Mouse (Mus musculus): ENCODE data around the gene Nkx6-1. TPM values are rescaled to one million over a fixed set of nuclear protein-coding genes. Genes with fewer than 3 reads are reported as not detected.
A peak's percentile ranks its signal among the peaks of the same experiment; 100 is the strongest.

Gene Nkx6-1
- 0.11 TPM in 1 of 2 replicates, not detected in the other for polyA plus RNA-seq (2014; fragmentation: Nextera tagmentation; extraction: Ambion mirVana)

DNA sequence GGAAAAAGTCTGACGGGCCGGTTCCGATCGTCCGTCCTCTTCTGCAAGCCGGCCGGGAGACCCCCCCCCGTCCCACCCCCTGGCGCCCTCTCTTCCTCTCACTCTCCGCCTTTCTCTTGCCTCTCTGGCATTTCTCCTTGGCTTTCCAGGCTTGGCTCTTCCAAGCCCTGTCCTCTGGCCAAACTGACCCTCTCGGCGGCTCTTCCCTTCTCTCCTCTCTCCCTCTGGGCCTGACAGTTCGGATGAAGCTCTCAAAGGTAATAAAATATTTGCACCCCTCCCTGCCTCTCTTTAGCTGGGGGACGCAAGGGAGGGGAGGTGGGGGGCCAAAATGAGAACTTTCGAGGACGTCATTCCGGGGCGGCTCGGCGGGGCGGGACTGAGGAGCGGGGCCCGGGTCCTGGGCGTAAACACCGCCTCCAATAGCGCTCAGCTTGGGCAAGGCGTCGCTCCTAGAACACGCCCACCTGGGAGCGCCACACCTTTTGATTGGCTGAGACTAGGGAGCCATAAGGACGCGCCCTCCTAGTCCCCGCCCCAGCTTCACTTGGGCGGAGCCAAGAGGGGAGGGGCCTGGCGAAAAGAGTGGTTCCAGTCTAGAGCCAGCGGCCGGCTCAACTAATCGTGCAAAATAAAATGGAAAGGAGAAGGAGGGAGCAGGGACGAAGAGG, at the start of gene Nkx6-1:
Gene Nkx6-1 (minus strand): TSS at position 52 of the 671 bp plus-strand sequence.
- Histone ChIP-seq H3K9ac (ENCODE audit: low read length) (peak within 1 kb of the TSS; percentile 4; the same call in 1 of the 2 replicates), H3K27ac (replicated peaks; ENCODE audit: low read depth, low read length) (no peak within 1 kb of the TSS)
- WGBS, result under 1% methylated on average over 36 of the region's 39 CpGs

DNA sequence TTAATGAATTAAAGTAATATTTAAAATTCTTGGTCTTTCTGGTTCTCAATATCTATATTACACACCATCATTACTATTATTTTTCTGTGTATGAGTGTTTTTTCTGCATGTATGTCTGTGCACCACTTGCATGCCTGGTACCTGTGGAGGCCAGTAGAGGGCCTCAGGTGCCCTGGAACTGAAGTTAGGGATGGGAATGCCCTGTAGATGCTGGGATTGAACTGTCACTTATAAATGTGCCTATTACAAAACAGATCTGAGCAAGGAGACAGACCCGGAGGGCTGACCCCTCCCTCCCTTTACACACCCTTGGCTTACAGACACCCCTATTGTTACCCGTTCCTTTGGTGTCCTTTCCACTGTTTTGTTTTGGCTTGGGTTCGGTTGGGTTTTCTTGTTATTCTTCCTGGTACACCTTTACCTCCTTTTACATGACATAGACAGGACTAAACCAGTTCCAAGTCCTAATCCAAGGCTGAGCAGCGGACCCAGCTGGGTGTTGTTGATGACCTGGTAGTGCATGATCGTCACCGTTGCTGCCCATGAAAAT, 48.3 kb upstream of the Nkx6-1 start:
- DNase-seq (ENCODE audit: low spot score), result no peak
- H3K4me3 ChIP-seq (ENCODE audit: low read depth, low read length), result no peak overlapping the region
- no peak overlapping the region for H3K4me2 ChIP-seq (ENCODE audit: low read depth, severe bottlenecking)
- no peak overlapping the region for H3K9ac ChIP-seq (ENCODE audit: low read length)
- H3K9me3 ChIP-seq (ENCODE audit: control insufficient read depth, low read length), result no peaks in the 10 kb centered on the region
- H3K4me1 ChIP-seq (ENCODE audit: control insufficient read depth, insufficient read depth, low read length), result no peaks in the 10 kb centered on the region
- no peaks in the 10 kb centered on the region for H3K36me3 ChIP-seq (ENCODE audit: control insufficient read depth, insufficient read depth, low read length)
- H3K27ac ChIP-seq (replicated peaks; ENCODE audit: low read depth, low read length), result no peak overlapping the region
- no peak for ATAC-seq (ENCODE audit: insufficient number of reproducible peaks, low FRiP score, low TSS enrichment, low read depth)
- 87% methylated on average over 6 of the region's 6 CpGs for WGBS
- no peaks in the 10 kb centered on the region for H3K27me3 ChIP-seq (ENCODE audit: control insufficient read depth, insufficient read depth, low read length)

More for the DNA sequence above, at the start of gene Nkx6-1:
- Histone ChIP-seq H3K9me3 (ENCODE audit: control insufficient read depth, low read length) (no peaks in the 10 kb centered on the region), H3K4me3 (ENCODE audit: low read depth, low read length) (peak within 1 kb of the TSS; percentile 31), H3K36me3 (ENCODE audit: control insufficient read depth, insufficient read depth, low read length) (no peaks in the 10 kb centered on the region), H3K4me1 (ENCODE audit: control insufficient read depth, insufficient read depth, low read length) (peaks cover 10% of the 10 kb centered on the region), H3K27me3 (ENCODE audit: control insufficient read depth, insufficient read depth, low read length) (peaks cover 79% of the 10 kb centered on the region), H3K4me2 (ENCODE audit: low read depth, severe bottlenecking) (peak within 1 kb of the TSS; percentile 60)
- peak; percentile 92 for DNase-seq (ENCODE audit: low spot score)
- ATAC-seq (ENCODE audit: insufficient number of reproducible peaks, low FRiP score, low TSS enrichment, low read depth), result peak; percentile 95

DNA sequence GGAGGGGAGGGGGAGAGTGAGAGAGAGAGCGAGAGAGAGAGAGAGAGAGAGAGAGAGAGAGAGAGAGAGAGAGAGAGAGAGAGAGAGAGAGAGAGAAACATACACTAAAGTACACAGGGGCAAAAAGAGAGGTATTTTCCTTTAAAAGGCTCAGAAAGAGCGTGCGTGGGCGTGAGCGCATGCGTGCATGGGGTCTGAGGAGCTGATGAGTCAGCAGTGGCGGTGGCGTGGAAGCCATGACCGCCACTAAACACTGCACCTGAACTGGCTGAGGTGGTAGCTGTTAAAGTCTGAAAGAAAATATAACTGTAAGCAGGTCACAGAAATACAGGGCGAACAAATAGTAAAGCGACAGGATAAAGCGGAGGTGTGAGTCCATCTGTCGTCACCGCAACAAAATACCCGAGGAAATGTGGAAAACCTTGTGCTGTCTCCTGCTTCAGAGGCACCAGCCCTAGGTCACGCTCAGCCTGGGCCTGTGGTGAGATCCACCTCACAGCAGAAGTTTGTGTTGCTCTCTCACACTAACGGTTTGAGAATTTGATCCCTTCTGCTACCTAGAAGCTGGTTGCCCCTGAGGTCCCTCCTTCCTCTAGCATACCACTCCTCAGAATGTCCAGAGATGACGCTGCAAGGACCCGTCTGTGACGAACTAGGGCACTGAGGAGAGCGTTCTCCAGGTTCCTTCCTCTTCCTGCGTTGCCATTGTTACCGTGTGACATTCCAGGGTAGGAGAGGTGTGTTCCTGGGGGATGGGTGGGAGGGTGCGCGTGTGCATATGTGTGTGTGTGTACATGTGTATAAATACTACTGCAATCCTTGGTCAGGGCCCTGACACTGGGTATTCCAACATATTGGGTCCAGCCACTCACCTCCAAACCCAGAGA, 38.8 kb upstream of the Nkx6-1 start:
- 0 out of 2 replicates have a peak, but pooled peaks have one; percentile 6 for ATAC-seq (ENCODE audit: insufficient number of reproducible peaks, low FRiP score, low TSS enrichment, low read depth)
- no peaks in the 10 kb centered on the region for H3K36me3 ChIP-seq (ENCODE audit: control insufficient read depth, insufficient read depth, low read length)
- H3K4me1 ChIP-seq (ENCODE audit: control insufficient read depth, insufficient read depth, low read length), result no peaks in the 10 kb centered on the region
- 67% methylated on average over 24 of the region's 25 CpGs for WGBS
- H3K4me2 ChIP-seq (ENCODE audit: low read depth, severe bottlenecking), result no peak overlapping the region
- no peaks in the 10 kb centered on the region for H3K9me3 ChIP-seq (ENCODE audit: control insufficient read depth, low read length)
- no peak overlapping the region for H3K9ac ChIP-seq (ENCODE audit: low read length)
- no peak overlapping the region for H3K4me3 ChIP-seq (ENCODE audit: low read depth, low read length)
- H3K27ac ChIP-seq (replicated peaks; ENCODE audit: low read depth, low read length), result no peak overlapping the region
- no peak for DNase-seq (ENCODE audit: low spot score)
- H3K27me3 ChIP-seq (ENCODE audit: control insufficient read depth, insufficient read depth, low read length), result no peaks in the 10 kb centered on the region

DNA sequence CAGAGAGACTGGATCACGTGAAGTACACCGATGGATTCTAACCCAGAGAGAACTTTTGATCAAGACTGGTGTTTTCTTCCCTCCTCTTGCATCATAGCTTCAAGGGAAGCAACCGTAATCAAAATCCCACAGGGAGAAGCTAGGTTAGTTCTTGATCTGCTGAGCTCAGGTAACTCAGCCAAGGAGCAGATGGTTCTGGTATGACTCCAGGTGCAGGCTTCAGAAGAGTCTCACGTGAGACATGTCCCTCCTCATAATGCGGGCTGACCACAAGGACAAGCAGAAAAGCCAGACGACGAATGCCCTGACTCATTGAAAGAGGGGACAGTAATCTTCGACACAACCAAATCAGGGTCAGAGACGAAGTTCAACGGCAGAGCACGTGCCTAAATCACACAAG, 37.8 kb upstream of the Nkx6-1 start:
- Histone ChIP-seq H3K4me3 (ENCODE audit: low read depth, low read length) (no peak overlapping the region), H3K9ac (ENCODE audit: low read length) (no peak overlapping the region), H3K36me3 (ENCODE audit: control insufficient read depth, insufficient read depth, low read length) (no peaks in the 10 kb centered on the region), H3K4me1 (ENCODE audit: control insufficient read depth, insufficient read depth, low read length) (no peaks in the 10 kb centered on the region), H3K9me3 (ENCODE audit: control insufficient read depth, low read length) (no peaks in the 10 kb centered on the region), H3K4me2 (ENCODE audit: low read depth, severe bottlenecking) (no peak overlapping the region), H3K27ac (replicated peaks; ENCODE audit: low read depth, low read length) (no peak overlapping the region), H3K27me3 (ENCODE audit: control insufficient read depth, insufficient read depth, low read length) (no peaks in the 10 kb centered on the region)
- no peak for DNase-seq (ENCODE audit: low spot score)
- no peak for ATAC-seq (ENCODE audit: insufficient number of reproducible peaks, low FRiP score, low TSS enrichment, low read depth)
- 82% methylated on average over 11 of the region's 11 CpGs for WGBS

DNA sequence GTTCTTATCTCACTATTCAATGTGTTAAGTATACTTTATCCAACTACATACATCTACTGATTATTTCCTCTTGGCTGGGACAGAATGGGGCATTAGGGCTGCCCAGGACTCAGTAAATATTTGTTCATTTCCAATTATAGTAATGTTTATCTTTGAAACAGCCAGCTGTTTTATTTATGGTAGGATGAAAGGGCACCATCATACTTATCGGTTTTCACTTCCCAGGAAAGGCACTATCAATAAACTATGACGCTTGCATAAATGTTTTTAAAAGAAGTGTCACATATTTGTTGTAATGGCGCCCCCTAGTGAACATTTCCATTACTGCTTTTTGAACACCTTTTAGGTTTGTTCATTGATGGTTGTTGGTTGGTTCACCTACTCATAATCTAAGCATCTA, 35.8 kb upstream of the Nkx6-1 start:
- Histone ChIP-seq H3K4me3 (ENCODE audit: low read depth, low read length) (no peak overlapping the region), H3K4me2 (ENCODE audit: low read depth, severe bottlenecking) (no peak overlapping the region), H3K27ac (replicated peaks; ENCODE audit: low read depth, low read length) (no peak overlapping the region), H3K27me3 (ENCODE audit: control insufficient read depth, insufficient read depth, low read length) (no peaks in the 10 kb centered on the region), H3K9me3 (ENCODE audit: control insufficient read depth, low read length) (no peaks in the 10 kb centered on the region), H3K9ac (ENCODE audit: low read length) (no peak overlapping the region), H3K36me3 (ENCODE audit: control insufficient read depth, insufficient read depth, low read length) (no peaks in the 10 kb centered on the region), H3K4me1 (ENCODE audit: control insufficient read depth, insufficient read depth, low read length) (no peaks in the 10 kb centered on the region)
- WGBS, result 2% methylated on average over 3 of the region's 3 CpGs
- DNase-seq (ENCODE audit: low spot score) (peak; percentile 37), ATAC-seq (ENCODE audit: insufficient number of reproducible peaks, low FRiP score, low TSS enrichment, low read depth) (no peak)

DNA sequence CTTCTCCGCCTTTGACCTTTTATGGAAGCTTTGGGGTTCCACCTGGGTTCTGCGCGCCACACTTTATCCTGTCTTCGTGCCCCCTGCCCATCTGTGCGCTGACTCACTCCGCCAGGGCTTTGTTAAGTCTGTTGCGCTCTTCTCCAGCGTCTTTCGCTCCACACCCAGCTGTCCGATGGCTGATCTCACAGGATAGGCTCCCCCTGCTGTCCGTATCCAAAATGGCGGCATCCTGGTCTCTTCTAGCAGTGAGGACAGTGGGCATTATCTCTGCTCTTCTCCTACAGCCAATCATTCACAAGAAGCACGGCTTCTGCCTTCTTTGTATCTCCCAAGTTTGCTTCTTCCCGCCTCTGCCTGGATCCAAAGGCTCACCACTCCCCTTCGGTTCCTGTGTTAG, 23.8 kb upstream of the Nkx6-1 start:
- Histone ChIP-seq H3K27me3 (ENCODE audit: control insufficient read depth, insufficient read depth, low read length) (no peaks in the 10 kb centered on the region), H3K27ac (replicated peaks; ENCODE audit: low read depth, low read length) (no peak overlapping the region), H3K4me1 (ENCODE audit: control insufficient read depth, insufficient read depth, low read length) (no peaks in the 10 kb centered on the region), H3K4me2 (ENCODE audit: low read depth, severe bottlenecking) (no peak overlapping the region), H3K9me3 (ENCODE audit: control insufficient read depth, low read length) (no peaks in the 10 kb centered on the region), H3K9ac (ENCODE audit: low read length) (no peak overlapping the region), H3K36me3 (ENCODE audit: control insufficient read depth, insufficient read depth, low read length) (no peaks in the 10 kb centered on the region), H3K4me3 (ENCODE audit: low read depth, low read length) (no peak overlapping the region)
- peak; percentile 69 for DNase-seq (ENCODE audit: low spot score)
- 22% methylated on average over 15 of the region's 15 CpGs for WGBS
- no peak for ATAC-seq (ENCODE audit: insufficient number of reproducible peaks, low FRiP score, low TSS enrichment, low read depth)

DNA sequence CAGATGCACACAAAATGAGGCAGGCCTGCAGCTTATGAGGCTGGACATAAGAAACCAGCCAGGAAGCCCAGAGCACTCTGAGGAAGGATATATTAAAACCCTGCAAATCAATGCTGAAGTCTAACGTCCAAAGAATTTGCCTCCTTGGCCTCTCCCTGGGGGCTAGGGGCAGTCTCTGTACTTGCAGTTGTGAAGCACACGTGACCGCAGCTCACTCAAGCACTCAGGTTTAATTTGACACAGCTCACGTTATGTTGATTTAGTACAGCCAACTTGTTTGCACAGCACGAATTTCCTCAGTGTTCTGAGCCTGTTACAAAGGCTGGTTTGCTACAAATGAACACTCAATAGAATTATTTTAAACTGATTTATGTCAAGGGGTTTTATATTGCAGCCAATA, 18.5 kb upstream of the Nkx6-1 start:
- Histone ChIP-seq H3K4me2 (ENCODE audit: low read depth, severe bottlenecking) (no peak overlapping the region), H3K4me1 (ENCODE audit: control insufficient read depth, insufficient read depth, low read length) (no peaks in the 10 kb centered on the region), H3K9ac (ENCODE audit: low read length) (no peak overlapping the region), H3K9me3 (ENCODE audit: control insufficient read depth, low read length) (no peaks in the 10 kb centered on the region), H3K36me3 (ENCODE audit: control insufficient read depth, insufficient read depth, low read length) (no peaks in the 10 kb centered on the region), H3K4me3 (ENCODE audit: low read depth, low read length) (no peak overlapping the region), H3K27ac (replicated peaks; ENCODE audit: low read depth, low read length) (no peak overlapping the region), H3K27me3 (ENCODE audit: control insufficient read depth, insufficient read depth, low read length) (no peaks in the 10 kb centered on the region)
- 29% methylated on average over 5 of the region's 5 CpGs for whole genome bisulfite sequencing
- DNase-seq (ENCODE audit: low spot score), result peak; percentile 51
- ATAC-seq (ENCODE audit: insufficient number of reproducible peaks, low FRiP score, low TSS enrichment, low read depth), result no peak

DNA sequence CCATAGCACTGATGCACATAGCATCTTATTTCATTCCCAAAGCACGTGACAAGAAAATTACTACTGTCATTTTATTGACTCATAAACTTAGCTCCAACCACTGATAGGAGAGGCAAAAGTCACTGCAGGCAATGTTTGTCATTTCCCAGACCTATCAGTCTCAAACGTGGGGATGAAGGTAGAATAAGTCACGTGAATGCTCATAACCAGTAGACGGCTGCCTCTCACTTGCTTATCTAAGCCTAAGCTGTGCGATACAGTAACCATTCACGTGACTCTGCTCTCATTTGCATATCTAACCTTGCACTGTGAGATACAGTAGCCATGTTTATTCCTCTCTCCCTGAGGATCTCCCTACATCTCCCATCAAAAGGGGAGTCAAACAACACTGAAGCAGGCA, 15.5 kb upstream of the Nkx6-1 start:
- ATAC-seq (ENCODE audit: insufficient number of reproducible peaks, low FRiP score, low TSS enrichment, low read depth), result no peak
- no peaks in the 10 kb centered on the region for H3K27me3 ChIP-seq (ENCODE audit: control insufficient read depth, insufficient read depth, low read length)
- H3K4me2 ChIP-seq (ENCODE audit: low read depth, severe bottlenecking), result no peak overlapping the region
- no peaks in the 10 kb centered on the region for H3K4me1 ChIP-seq (ENCODE audit: control insufficient read depth, insufficient read depth, low read length)
- no peak overlapping the region for H3K27ac ChIP-seq (replicated peaks; ENCODE audit: low read depth, low read length)
- WGBS, result 77% methylated on average over 6 of the region's 6 CpGs
- no peaks in the 10 kb centered on the region for H3K36me3 ChIP-seq (ENCODE audit: control insufficient read depth, insufficient read depth, low read length)
- no peak for DNase-seq (ENCODE audit: low spot score)
- no peak overlapping the region for H3K9ac ChIP-seq (ENCODE audit: low read length)
- no peak overlapping the region for H3K4me3 ChIP-seq (ENCODE audit: low read depth, low read length)
- H3K9me3 ChIP-seq (ENCODE audit: control insufficient read depth, low read length), result no peaks in the 10 kb centered on the region
